Mouse (Mus musculus): ENCODE measurements around the gene Dnm3. TPM values are rescaled to one million over a fixed set of nuclear protein-coding genes. Genes with fewer than 3 reads are reported as not detected.
"Not testable (repeated sequence)": the region's sequence is repeated elsewhere in the genome, so short reads cannot be mapped to it uniquely, and the experiment has no call there.

Gene Dnm3
- polyA plus RNA-seq, 1 experiment = not detected

DNA sequence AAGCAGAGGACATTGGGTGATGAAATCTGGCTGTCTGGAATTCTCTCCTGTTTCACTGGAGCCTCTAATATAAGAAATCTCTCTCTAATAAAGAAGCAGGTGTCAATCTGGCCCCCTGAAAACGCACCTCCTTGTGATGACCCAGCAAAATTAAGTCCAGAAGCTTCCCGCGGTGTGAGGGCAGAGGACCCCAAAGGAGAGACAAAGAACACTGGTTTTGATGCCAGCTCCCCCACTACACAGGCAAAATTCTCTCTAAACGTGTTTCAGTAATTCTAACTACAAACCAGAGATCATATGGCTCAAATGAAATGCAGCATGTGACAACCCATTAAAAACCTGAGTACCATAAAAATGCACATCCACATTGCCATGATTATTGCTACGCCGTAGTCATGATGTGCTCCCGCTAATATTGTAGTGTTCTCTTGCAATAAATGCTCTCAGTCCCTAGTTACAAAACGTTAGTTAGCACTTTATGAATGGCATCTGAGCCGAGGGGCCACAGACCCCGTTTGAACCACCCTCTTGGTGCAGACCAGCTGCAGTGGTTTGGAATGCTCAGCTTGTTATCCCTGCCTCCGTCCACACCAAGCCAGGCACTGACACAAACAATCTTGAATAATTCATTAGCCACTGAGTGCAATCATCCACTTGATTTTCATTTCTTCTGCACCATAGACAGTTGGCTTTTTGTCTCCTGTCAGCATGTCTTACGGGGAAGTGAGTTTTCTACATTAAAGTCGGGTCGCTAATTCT, 67.4 kb downstream of the Dnm3 start:
- TF ChIP-seq CTCF (IDR thresholded peaks at IDR 0.05; ENCODE audit: insufficient read depth, low read depth, low read length) (no peak), POLR2A (IDR thresholded peaks at IDR 0.05; ENCODE audit: insufficient read depth, low read depth, low read length) (no peak)
- 51% methylated on average over 14 of the region's 14 CpGs for WGBS
- 0 out of 2 replicates have a peak, but pooled peaks cover 3% of the 10 kb centered on the region for H3K4me1 ChIP-seq (ENCODE audit: control insufficient read depth, insufficient read depth, low read length)
- no peak overlapping the region for H3K27ac ChIP-seq (ENCODE audit: insufficient read depth, low read depth, low read length)
- no peak overlapping the region for H3K4me3 ChIP-seq (ENCODE audit: insufficient read depth, low read depth, low read length)

DNA sequence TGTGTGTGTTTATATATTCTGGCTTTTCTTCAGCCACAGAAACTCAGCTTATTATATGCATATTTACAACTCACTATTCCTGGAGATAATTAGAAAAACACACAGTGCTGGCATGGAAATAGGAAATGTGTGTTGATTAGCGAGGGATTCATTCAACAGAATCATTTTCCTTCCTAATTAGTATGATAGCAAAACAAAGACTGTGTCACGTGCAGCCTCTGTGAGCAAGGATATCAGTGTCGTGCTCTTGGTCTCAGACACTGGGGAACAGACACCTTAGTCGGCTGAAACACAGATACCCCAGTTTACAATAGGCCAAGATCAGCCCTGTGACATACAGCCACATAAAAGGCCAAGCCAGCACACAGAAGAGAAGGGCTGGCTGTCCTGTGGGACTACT, 83.3 kb downstream of the Dnm3 start:
- WGBS = 35% methylated on average over 4 of the region's 4 CpGs
- TF ChIP-seq CTCF (IDR thresholded peaks at IDR 0.05; ENCODE audit: insufficient read depth, low read depth, low read length) = no peak
- no peak for TF ChIP-seq POLR2A (IDR thresholded peaks at IDR 0.05; ENCODE audit: insufficient read depth, low read depth, low read length)
- Histone ChIP-seq H3K4me3 (ENCODE audit: insufficient read depth, low read depth, low read length) (no peak overlapping the region), H3K4me1 (ENCODE audit: control insufficient read depth, insufficient read depth, low read length) (no peaks in the 10 kb centered on the region), H3K27ac (ENCODE audit: insufficient read depth, low read depth, low read length) (no peak overlapping the region)

DNA sequence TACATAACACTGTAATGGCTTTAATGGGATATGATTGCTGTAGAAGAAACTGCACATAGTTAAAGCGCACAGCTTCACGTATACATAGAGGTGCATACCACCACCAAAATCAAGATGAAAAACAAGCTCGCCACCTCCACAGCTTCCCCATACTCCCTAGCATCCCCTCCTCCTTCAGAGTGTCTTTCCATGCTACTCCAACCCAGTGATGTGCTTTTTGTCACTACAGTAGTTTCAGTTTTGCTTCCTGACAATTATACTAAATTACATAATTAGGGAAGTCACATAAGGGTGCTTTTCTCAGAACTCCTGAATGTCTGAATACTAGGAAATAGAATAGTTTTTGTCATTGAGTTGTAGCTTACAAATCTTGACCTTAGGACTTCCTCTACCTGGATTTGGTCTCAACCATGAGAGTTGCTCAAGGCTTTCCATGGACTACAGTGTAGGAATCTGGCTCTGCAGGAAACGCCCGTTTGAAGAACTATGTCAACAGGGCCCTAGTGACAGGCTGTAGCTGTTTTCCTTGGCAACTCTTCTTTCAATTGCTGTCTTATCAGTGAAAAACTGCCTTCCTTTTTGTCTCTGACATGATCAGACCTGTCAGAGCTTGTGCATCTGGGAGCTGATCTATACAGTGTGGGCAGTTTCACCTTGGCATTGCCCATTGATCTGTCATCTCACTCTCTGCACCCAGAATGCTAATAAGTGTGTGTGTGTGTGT, 89.2 kb downstream of the Dnm3 start:
- no peak overlapping the region for H3K27ac ChIP-seq (ENCODE audit: insufficient read depth, low read depth, low read length)
- WGBS = 85% methylated on average over 5 of the region's 5 CpGs
- H3K4me1 ChIP-seq (ENCODE audit: control insufficient read depth, insufficient read depth, low read length) = no peaks in the 10 kb centered on the region
- TF ChIP-seq POLR2A (IDR thresholded peaks at IDR 0.05; ENCODE audit: insufficient read depth, low read depth, low read length) = no peak
- no peak for TF ChIP-seq CTCF (IDR thresholded peaks at IDR 0.05; ENCODE audit: insufficient read depth, low read depth, low read length)
- no peak overlapping the region for H3K4me3 ChIP-seq (ENCODE audit: insufficient read depth, low read depth, low read length)

DNA sequence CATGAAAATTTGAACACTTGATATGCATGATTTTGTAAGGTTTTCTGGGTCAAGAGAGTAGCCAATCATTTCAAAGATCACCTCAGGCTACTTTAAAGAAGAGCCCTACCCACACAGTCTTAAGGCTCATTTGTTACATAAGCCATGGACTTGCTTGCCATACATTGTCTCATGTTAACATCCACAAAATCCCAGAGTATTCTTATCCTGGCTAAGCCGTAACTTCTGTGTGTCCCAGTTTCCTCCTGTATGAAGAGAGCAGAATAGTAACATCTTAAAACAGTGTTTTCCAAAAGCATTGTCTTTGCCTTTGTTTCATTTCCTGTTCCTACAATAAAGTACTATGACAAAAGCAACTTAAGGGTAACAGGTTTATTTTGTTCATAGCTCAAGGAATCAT, 104.8 kb downstream of the Dnm3 start:
- H3K27ac ChIP-seq (ENCODE audit: insufficient read depth, low read depth, low read length); H3K4me1 ChIP-seq (ENCODE audit: control insufficient read depth, insufficient read depth, low read length): not testable (repeated sequence)
- 80% methylated on average over 1 of the region's 1 CpGs for WGBS

DNA sequence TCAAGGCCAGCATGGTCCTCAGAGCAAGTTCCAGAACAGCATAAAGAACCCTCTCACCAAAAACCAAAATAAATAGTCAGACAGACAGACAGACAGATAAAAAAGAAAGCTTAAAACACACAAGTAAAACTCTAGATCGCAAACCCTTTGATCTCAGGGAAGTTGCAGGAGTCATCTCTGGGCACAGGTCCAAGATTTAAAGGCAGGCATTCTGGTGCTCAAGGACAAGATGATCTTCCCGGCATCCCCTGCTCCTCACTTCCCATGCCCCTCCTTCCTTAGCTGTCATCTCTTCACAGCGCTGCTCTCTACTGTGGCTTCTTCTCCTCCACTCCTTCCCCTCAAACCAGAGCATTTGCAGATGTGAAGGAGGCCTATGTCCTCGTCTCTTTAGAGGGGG, 108.1 kb downstream of the Dnm3 start:
- no peak overlapping the region for H3K27ac ChIP-seq (ENCODE audit: insufficient read depth, low read depth, low read length)
- no peak overlapping the region for H3K4me3 ChIP-seq (ENCODE audit: insufficient read depth, low read depth, low read length)
- TF ChIP-seq POLR2A (IDR thresholded peaks at IDR 0.05; ENCODE audit: insufficient read depth, low read depth, low read length) = no peak
- TF ChIP-seq CTCF (IDR thresholded peaks at IDR 0.05; ENCODE audit: insufficient read depth, low read depth, low read length) = no peak
- 55% methylated on average over 4 of the region's 4 CpGs for WGBS
- H3K4me1 ChIP-seq (ENCODE audit: control insufficient read depth, insufficient read depth, low read length) = no peaks in the 10 kb centered on the region

More for the DNA sequence above, 104.8 kb downstream of the Dnm3 start:
- not testable (repeated sequence) for H3K4me3 ChIP-seq (ENCODE audit: insufficient read depth, low read depth, low read length)

DNA sequence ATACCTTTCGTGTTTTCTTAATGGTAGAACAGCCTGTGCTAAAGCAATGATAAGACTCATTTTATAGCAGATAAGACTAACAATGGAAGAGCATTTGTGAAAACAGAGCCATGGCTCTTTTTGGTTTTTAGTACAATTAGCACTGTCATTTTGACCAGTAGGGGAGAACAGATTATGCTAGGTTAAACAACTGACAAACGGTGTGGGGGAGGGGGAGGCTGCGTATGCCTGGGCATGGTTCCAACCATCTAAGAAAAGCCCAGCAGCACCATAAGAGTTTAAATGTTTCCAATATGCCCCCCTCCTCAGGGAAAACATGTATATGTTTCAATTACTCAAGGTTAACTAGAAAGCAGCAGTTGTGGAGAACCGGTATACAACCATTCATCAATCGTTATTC, 115.9 kb downstream of the Dnm3 start:
- TF ChIP-seq CTCF (IDR thresholded peaks at IDR 0.05; ENCODE audit: insufficient read depth, low read depth, low read length) (no peak), POLR2A (IDR thresholded peaks at IDR 0.05; ENCODE audit: insufficient read depth, low read depth, low read length) (no peak)
- peaks cover 5% of the 10 kb centered on the region; the same call in 1 of the 2 replicates for H3K4me1 ChIP-seq (ENCODE audit: control insufficient read depth, insufficient read depth, low read length)
- no peak overlapping the region for H3K4me3 ChIP-seq (ENCODE audit: insufficient read depth, low read depth, low read length)
- 23% methylated on average over 5 of the region's 5 CpGs for WGBS
- no peak overlapping the region for H3K27ac ChIP-seq (ENCODE audit: insufficient read depth, low read depth, low read length)

DNA sequence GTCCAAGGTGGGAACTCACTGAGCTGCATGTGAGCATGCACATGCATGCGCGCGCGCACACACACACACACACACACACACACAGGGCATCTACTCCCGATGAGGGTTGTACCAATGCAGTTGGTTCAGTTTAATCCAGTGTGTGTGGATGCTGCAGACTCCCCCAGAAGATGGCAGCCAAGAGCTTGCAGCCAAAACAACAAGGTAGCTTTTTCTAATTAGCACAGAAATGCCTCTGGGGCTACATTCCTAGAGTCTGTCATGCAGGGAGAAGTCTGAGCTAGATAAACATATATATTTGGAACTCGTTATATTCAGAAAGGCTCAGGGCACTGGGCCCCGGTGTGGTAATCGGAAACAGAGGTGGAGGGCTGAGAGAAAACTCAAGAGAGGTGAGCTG, 118.6 kb downstream of the Dnm3 start:
- Histone ChIP-seq H3K27ac (ENCODE audit: insufficient read depth, low read depth, low read length) (no peak overlapping the region), H3K4me3 (ENCODE audit: insufficient read depth, low read depth, low read length) (no peak overlapping the region), H3K4me1 (ENCODE audit: control insufficient read depth, insufficient read depth, low read length) (peaks cover 5% of the 10 kb centered on the region; the same call in 1 of the 2 replicates)
- TF ChIP-seq POLR2A (IDR thresholded peaks at IDR 0.05; ENCODE audit: insufficient read depth, low read depth, low read length) (no peak), CTCF (IDR thresholded peaks at IDR 0.05; ENCODE audit: insufficient read depth, low read depth, low read length) (no peak)
- WGBS = 49% methylated on average over 8 of the region's 8 CpGs

DNA sequence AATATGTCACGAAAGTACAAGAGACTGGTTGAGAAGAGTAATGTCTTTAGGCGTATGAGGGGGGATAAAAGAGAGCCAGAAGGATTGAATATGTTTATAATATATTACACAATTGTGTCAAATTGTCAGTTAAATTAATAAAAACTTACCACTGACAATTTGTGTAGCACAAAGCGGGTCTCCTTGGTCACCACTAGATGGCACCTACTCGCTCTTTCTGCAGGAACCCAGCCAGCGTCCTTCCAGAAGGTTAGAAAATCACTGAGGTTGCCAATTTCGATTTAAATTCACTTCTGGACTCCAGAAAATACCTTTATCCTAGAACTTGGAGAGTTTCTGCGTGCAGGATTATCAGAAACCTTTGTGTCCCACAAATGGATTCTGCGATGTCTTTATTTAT, 119.8 kb downstream of the Dnm3 start:
- H3K4me1 ChIP-seq (ENCODE audit: control insufficient read depth, insufficient read depth, low read length) = peaks cover 5% of the 10 kb centered on the region; the same call in 1 of the 2 replicates
- TF ChIP-seq CTCF (IDR thresholded peaks at IDR 0.05; ENCODE audit: insufficient read depth, low read depth, low read length) = no peak
- no peak for TF ChIP-seq POLR2A (IDR thresholded peaks at IDR 0.05; ENCODE audit: insufficient read depth, low read depth, low read length)
- no peak overlapping the region for H3K27ac ChIP-seq (ENCODE audit: insufficient read depth, low read depth, low read length)
- WGBS = 36% methylated on average over 8 of the region's 8 CpGs
- H3K4me3 ChIP-seq (ENCODE audit: insufficient read depth, low read depth, low read length) = no peak overlapping the region

DNA sequence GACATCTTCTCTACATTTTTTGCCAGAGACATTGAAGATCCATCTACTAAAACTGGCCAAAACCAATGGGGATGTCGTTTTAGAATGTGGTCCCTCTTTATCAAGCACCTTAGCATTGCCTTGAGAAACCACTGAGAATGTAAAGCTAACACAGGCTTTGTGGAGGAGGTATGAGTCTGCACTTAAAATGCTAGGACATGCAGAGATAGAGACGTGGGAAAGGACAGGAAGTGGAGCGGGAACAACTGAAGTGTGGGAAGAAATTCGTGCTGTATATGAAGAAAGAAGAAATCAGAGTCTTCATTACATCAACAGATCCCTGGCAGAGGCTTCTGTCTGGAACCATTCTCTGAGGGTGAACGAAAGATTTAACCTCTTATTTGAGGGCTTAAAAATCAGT, 121.4 kb downstream of the Dnm3 start:
- no peak for TF ChIP-seq POLR2A (IDR thresholded peaks at IDR 0.05; ENCODE audit: insufficient read depth, low read depth, low read length)
- no peak for TF ChIP-seq CTCF (IDR thresholded peaks at IDR 0.05; ENCODE audit: insufficient read depth, low read depth, low read length)
- no peak overlapping the region for H3K27ac ChIP-seq (ENCODE audit: insufficient read depth, low read depth, low read length)
- WGBS = 76% methylated on average over 5 of the region's 5 CpGs

More for the DNA sequence above, 121.4 kb downstream of the Dnm3 start:
- Histone ChIP-seq H3K4me3 (ENCODE audit: insufficient read depth, low read depth, low read length) (no peak overlapping the region), H3K4me1 (ENCODE audit: control insufficient read depth, insufficient read depth, low read length) (peaks cover 5% of the 10 kb centered on the region; the same call in 1 of the 2 replicates)

All from olfactory bulb, adult 2 months (tissue).